Mouse (Mus musculus): ENCODE data around the gene Dst. TPM values are rescaled to one million over a fixed set of nuclear protein-coding genes. Genes with fewer than 3 reads are reported as not detected.

Gene Dst
- total RNA-seq, 2 experiments from 2014 or later: 249 to 270 TPM

DNA sequence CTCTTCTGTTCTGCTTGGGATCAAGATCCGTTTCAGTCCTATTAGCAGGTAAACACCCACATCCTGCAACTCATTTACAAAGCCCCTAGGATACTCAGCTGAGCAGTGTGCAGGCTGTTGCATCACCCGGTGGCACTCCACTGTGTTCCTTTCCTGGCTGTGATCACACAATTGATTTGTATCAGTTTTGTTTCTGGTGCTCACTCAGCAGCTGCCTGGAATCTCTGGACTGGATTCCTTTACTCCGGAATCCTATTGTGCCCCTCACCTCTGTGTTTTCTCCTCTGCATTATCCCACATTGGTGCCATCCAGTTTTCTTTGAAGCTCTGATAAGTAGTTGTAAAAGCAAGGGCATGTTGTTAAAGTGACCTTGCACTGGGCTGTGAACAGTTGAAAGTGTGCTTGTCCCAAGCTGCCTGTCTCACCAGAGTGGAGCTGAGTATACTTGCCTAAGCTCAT, 195.7 kb downstream of the Dst start:
- intact Hi-C loops (cut with DNase I): no loop called here

GRCm38 (mm10) chr1:34104846-34105245, 196.8 kb downstream of the Dst start:
- DNase-seq (ENCODE audit: extremely low spot score in 1 of 2, low spot score in 2 of 2): no peak
- intact Hi-C loops (cut with DNase I): no loop called here

More for the DNA sequence above, 195.7 kb downstream of the Dst start:
- DNase-seq (ENCODE audit: extremely low spot score in 1 of 2, low spot score in 2 of 2): no peak

GRCm38 (mm10) chr1:34106606-34107005, 198.6 kb downstream of the Dst start:
- intact Hi-C loops (cut with DNase I): no loop called here
- no peak for DNase-seq (ENCODE audit: extremely low spot score in 1 of 2, low spot score in 2 of 2)

GRCm38 (mm10) chr1:34107076-34107475, 199.1 kb downstream of the Dst start:
- DNase-seq (ENCODE audit: extremely low spot score in 1 of 2, low spot score in 2 of 2): no peak
- intact Hi-C loops (cut with DNase I): no loop called here

DNA sequence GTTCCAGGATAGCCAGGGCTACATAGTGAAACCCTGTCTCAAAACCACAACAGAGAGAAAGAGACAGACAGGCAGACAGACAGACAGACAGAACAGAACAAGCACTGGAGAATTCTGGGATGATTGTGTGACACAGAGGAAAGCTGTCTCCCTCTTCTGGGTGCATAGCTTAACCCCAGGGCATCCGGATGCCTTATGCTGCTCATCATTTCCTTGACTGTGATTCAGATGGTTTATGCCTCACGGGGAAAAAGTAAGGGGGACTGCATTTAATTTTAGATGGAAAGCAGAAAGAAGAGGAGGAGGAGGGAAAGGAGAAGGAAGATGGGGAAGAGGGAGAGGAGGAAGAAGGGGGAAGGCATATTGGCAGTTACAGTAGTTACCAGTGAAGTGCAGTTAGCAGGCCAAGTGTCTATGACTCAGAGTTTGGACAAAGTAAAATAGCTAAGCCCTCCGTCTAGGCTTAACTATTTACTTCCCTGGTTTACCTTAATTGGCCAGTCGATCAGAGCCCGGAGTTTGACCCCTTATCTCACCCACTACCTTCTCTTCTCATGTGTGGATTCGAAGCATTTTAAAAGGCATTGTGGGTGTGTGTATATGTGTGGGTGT, 201.7 kb downstream of the Dst start:
- no peak for DNase-seq (ENCODE audit: extremely low spot score in 1 of 2, low spot score in 2 of 2)
- intact Hi-C loops (cut with DNase I): no loop called here

DNA sequence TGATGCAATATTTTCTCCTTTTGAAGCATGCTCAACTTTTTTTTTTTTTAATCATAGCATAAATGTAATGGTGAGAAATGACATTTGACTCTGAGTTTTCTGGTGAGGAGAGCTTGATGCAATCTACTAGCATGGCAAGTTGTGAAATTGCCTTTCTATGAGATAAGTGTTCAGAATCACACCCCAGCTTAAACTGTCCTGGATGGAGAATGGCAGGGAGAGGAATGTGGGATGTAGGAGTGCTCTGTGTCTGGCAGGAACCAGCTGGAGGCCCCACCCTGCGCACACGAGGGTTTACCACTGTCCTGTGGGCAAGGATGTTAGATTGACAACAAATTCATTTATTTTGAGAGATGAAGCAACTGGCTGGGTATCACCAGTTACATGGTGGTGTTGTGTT, 202.8 kb downstream of the Dst start:
- intact Hi-C loops (cut with DNase I): no loop called here
- no peak for DNase-seq (ENCODE audit: extremely low spot score in 1 of 2, low spot score in 2 of 2)

DNA sequence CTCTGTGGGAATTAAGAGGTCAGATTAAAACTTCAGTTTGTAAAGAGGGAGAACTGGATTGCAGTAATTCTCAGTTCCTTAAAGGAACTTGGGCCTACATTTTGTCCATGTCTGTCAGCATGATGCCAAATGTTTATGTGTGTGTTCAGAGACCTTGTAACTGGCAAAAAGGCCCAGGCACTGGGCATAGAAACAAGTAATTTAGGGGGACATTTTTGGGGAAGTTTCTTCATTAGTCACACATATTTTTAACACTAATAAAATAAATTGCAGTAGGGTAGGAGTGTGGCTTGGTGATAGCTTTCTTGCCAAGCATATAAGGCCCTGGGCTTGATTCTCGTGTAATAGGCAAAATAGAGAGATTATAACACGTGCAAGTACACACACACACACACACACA, 203.9 kb downstream of the Dst start:
- DNase-seq (ENCODE audit: extremely low spot score in 1 of 2, low spot score in 2 of 2): no peak
- intact Hi-C loops (cut with DNase I): no loop called here

DNA sequence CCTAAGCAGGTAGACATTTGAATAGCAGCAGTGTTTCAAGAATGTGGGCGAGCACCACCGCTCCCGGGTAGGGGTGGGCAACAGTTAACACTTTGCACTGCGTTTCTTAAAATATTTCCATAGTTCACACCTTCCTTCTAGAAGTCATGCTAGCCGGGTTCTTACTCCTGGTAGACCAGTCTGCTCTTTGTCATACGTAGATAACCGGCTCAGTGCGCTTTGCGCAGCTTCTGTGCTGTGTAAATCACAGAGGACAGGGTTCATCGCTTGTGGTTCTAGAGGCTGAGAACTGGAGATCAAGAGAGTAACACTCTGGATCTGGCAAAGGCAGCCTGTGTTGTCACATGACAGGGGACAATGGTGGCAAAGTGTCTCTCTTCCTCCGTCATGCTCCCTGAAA, 208.4 kb downstream of the Dst start:
- DNase-seq (ENCODE audit: extremely low spot score in 1 of 2, low spot score in 2 of 2): no peak
- intact Hi-C loops (cut with DNase I): loop anchor here (2.0 kb wide), 1 partner anchor 48 kb away; no protein-coding TSS in a partner anchor

- no peak for DNase-seq (ENCODE audit: extremely low spot score in 1 of 2, low spot score in 2 of 2)
- intact Hi-C loops (cut with DNase I): loop anchor here (2.0 kb wide), 1 partner anchor 48 kb away; no protein-coding TSS in a partner anchor
These were observed 209.0 kb downstream of the Dst start for GRCm38 (mm10) chr1:34117056-34117455.

- intact Hi-C loops (cut with DNase I): loop anchor here (2.0 kb wide), 1 partner anchor 47 kb away; no protein-coding TSS in a partner anchor
- DNase-seq (ENCODE audit: extremely low spot score in 1 of 2, low spot score in 2 of 2): no peak
These were observed 209.7 kb downstream of the Dst start for GRCm38 (mm10) chr1:34117709-34118108.

- DNase-seq (ENCODE audit: extremely low spot score in 1 of 2, low spot score in 2 of 2): no peak
- intact Hi-C loops (cut with DNase I): no loop called here
These were observed 212.0 kb downstream of the Dst start for GRCm38 (mm10) chr1:34120066-34120465.

DNA sequence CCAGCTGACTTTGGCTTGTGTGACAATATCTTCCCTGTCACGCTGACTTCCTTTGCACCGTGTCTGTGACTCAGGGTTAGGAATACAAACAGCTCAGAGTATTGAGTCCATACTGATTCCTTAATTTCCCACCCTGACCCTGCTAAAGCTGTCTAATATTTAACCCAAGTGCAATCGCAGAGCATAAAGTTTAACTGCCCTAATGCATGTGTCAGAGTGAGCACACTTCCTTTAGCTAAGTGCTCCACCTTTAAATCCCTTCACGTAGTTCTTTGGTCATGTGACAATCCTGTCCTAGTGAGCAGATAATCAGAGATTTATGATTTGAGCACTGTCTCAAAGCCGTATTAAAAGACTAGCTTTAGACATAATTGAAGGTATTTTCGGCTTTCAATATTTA, 212.6 kb downstream of the Dst start:
- no peak for DNase-seq (ENCODE audit: extremely low spot score in 1 of 2, low spot score in 2 of 2)
- intact Hi-C loops (cut with DNase I): no loop called here

GRCm38 (mm10) chr1:34121157-34122015, 213.4 kb downstream of the Dst start:
- peak in 1 of 2 experiments; percentile 82 for DNase-seq (ENCODE audit: extremely low spot score in 1 of 2, low spot score in 2 of 2)
- intact Hi-C loops (cut with DNase I): no loop called here

DNA sequence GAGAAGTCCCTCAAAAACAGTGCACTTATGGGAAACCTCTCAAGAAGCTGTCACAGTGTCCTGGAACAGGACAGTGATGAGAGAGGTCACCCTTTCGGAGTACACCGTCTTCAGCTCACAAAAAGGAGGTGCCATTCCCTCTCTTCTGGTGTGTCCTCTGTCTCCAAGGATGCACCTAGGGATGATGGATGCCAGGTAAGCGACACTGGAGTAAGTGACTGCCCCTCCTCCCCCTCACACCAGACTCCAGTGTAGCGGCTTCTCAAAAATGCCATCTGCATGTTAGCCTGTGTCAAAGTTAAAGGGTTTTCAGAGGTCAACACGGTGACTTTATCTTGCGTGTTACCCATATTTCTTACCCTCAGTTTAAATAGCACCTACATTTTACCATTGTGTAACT, 214.2 kb downstream of the Dst start:
- DNase-seq (ENCODE audit: extremely low spot score in 1 of 2, low spot score in 2 of 2): no peak
- intact Hi-C loops (cut with DNase I): no loop called here

DNA sequence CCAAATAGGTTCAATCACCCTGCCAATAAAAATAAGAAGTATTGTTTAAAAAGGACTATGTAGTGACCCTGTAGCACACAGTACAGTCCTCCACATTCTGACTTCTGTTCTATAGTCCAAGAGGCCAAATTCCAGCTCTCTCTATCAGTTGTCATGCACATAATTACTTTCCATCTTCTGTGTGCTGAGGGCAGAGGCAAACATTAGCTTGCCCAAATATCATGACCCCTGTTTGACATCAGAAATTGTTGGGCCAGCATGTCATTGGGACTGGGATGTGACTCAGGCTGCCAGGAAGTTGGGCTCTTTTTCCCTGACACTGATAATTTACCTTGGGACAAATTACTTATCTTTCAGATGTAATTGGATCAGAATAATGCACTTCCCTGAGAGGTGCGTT, 214.9 kb downstream of the Dst start:
- intact Hi-C loops (cut with DNase I): no loop called here
- DNase-seq (ENCODE audit: extremely low spot score in 1 of 2, low spot score in 2 of 2): no peak

DNA sequence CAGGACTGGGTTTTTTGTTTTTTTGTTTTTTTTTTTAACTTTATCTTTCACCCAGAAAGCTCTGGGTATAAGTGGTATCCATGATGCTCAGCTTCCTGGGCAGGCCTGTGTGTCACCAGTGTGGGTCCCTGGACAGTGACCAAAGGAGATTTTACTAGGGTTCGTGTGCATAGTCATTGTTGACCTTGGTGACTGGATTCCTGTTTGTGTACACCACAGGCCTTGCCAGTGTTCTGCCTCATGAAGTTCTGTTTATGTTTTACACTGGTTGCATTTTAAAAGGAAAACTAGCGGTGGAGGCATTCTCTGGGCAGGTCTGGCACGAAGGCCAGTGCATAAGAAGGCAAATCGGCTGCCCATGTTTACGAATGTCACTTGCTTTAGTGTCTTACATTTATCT, 215.3 kb downstream of the Dst start:
- no peak for DNase-seq (ENCODE audit: extremely low spot score in 1 of 2, low spot score in 2 of 2)
- intact Hi-C loops (cut with DNase I): no loop called here

GRCm38 (mm10) chr1:34124376-34124775, 216.4 kb downstream of the Dst start:
- DNase-seq (ENCODE audit: extremely low spot score in 1 of 2, low spot score in 2 of 2): no peak
- intact Hi-C loops (cut with DNase I): no loop called here

GRCm38 (mm10) chr1:34125148-34125547, 217.1 kb downstream of the Dst start:
- no peak for DNase-seq (ENCODE audit: extremely low spot score in 1 of 2, low spot score in 2 of 2)
- intact Hi-C loops (cut with DNase I): no loop called here

GRCm38 (mm10) chr1:34127714-34128474, 219.9 kb downstream of the Dst start:
- intact Hi-C loops (cut with DNase I): no loop called here

More at GRCm38 (mm10) chr1:34127714-34128474, 219.9 kb downstream of the Dst start:
- DNase-seq (ENCODE audit: extremely low spot score in 1 of 2, low spot score in 2 of 2): no peak
